Mouse (Mus musculus) CH12.LX (cell line): Measurements from ENCODE around the gene Ngef.

Experiments
- CHD2 ChIP-seq: IDR thresholded peaks from 2 replicates; pipeline ENCODE4 v1.6.1; 2011; ENCODE audit warnings: low read length, improper control_type of control experiment
- EP300 ChIP-seq: IDR thresholded peaks from 2 replicates; pipeline ENCODE4 v1.6.1; 2011; ENCODE audit warnings: low read length, improper control_type of control experiment
- ETS1 ChIP-seq: conservative IDR thresholded peaks from 2 replicates; pipeline ENCODE4 v1.6.1; 2012; ENCODE audit warnings: low read depth, mild to moderate bottlenecking, inconsistent platforms, low read length, improper control_type of control experiment, moderate library complexity
- HCFC1 ChIP-seq: IDR thresholded peaks from 2 replicates; pipeline ENCODE4 v1.6.1; 2012; ENCODE audit warnings: low read depth, mild to moderate bottlenecking, inconsistent platforms, low read length, improper control_type of control experiment
- MAX ChIP-seq: IDR thresholded peaks from 2 replicates; pipeline ENCODE4 v1.6.1; 2011; ENCODE audit warnings: low read length, improper control_type of control experiment
- NELFE ChIP-seq: IDR thresholded peaks from 2 replicates; pipeline ENCODE4 v1.6.1; 2011; ENCODE audit warnings: low read depth, low read length, improper control_type of control experiment
- POLR2A ChIP-seq: IDR thresholded peaks from 2 replicates; pipeline ENCODE4 v1.6.1; 2011; ENCODE audit warnings: low read depth, mild to moderate bottlenecking, improper control_type of control experiment, low read length
- TBP ChIP-seq: conservative IDR thresholded peaks from 2 replicates; pipeline ENCODE4 v1.6.1; 2011; ENCODE audit warnings: low read depth, low read length, improper control_type of control experiment

GRCm38 (mm10) chr1:87603389-87603788 lies 29.7 kb upstream of the Ngef start:
- TF ChIP-seq CHD2 (no peak), HCFC1 (no peak), POLR2A (no peak), TBP (no peak), EP300 (no peak), ETS1 (no peak), MAX (no peak), NELFE (no peak)
